Mouse (Mus musculus): ENCODE measurements around the gene Carns1.

GRCm38 (mm10) chr19:4124432-4124831, 50.8 kb downstream of the Carns1 start:
- no peak for TF ChIP-seq POLR2A (IDR thresholded peaks at IDR 0.05; ENCODE audit: insufficient read depth, low read depth, low read length)
- TF ChIP-seq CTCF (IDR thresholded peaks at IDR 0.05) = no peak
- no peak for TF ChIP-seq EP300 (IDR thresholded peaks at IDR 0.05; ENCODE audit: insufficient read depth, low read depth, low read length)
